Mouse (Mus musculus) telencephalon, adult 2 months (tissue): ENCODE results near the gene Klc3.

Experiments used
- DNase-seq: peaks from one replicate; pipeline ENCODE4 v3.0.0-alpha.2; 2011; ENCODE audit warnings: low read depth, low spot score

The Klc3 gene

GRCm38 (mm10) chr7:19403731-19404296 is at the start of gene Klc3:
Gene Klc3, minus strand, starts transcription at chr7:19404104.
- no peak for DNase-seq

- no peak for DNase-seq
Observed at GRCm38 (mm10) chr7:19449165-19449564, 45.3 kb upstream of the Klc3 start.

- DNase-seq, result no peak
Observed at GRCm38 (mm10) chr7:19447689-19448088, 43.8 kb upstream of the Klc3 start.

- DNase-seq, result no peak
Observed at GRCm38 (mm10) chr7:19444801-19445200, 40.9 kb upstream of the Klc3 start.

- DNase-seq, result no peak
Observed at GRCm38 (mm10) chr7:19443344-19443743, 39.4 kb upstream of the Klc3 start.

DNA sequence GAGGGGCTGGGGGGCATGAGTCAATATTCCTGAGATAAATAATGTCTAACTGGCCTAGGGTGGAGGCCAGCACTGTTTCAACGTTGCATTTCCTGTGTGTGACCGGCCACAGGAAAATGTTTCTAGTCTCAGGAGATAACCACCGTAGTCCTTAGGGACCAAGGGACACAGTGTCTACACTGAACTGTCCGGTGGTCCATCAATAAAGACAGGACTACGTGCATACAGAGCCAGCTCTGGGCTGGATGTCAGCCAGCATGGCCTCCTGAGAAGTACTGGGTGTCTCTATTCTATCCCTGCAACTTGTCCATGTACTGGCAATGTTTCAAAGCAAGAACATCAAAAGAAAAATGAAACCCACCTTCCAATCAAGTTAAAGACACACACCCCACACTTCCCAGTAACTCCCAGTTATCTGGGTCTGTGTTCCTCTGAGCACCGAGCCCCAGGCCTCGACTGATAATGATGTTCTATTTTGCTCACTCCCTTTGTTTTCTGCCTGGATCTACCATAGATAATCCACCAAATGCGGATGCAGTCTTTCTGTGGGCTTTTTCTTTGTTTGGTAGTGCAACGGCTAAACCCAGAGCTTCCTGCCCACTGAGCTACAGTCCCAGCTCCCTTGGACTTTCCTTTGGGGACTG is 37.7 kb upstream of the Klc3 start:
- no peak for DNase-seq

DNA sequence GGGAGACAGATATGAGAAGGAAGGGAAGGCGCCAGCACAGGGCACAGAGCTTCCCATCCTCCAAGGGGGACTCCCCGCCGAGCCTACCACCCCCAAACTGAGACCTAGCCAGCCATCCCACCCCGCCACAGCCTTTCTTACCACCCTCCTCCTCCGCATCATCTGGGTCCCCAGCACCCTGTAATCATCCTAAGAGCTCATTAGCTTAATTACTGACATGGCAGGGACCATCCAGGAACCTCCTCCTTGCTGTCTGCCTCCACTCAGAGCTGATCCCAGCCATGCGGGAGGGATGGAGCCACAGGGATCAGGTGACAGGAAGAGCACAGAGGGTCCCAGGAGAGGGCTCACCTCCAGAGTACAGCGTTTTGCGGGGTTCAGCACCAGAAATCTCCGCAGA is 33.1 kb upstream of the Klc3 start:
- no peak for DNase-seq

- DNase-seq, result no peak
Observed at GRCm38 (mm10) chr7:19436276-19436675, 32.4 kb upstream of the Klc3 start.

- DNase-seq, result no peak
Observed at GRCm38 (mm10) chr7:19432475-19432874, 28.6 kb upstream of the Klc3 start.

- no peak for DNase-seq
Observed at GRCm38 (mm10) chr7:19430402-19430801, 26.5 kb upstream of the Klc3 start.

GRCm38 (mm10) chr7:19429726-19430125 is 25.8 kb upstream of the Klc3 start:
- no peak for DNase-seq

- no peak for DNase-seq
Observed at GRCm38 (mm10) chr7:19427999-19428650, 24.2 kb upstream of the Klc3 start.

GRCm38 (mm10) chr7:19426888-19427287 is 23.0 kb upstream of the Klc3 start:
- DNase-seq, result no peak

DNA sequence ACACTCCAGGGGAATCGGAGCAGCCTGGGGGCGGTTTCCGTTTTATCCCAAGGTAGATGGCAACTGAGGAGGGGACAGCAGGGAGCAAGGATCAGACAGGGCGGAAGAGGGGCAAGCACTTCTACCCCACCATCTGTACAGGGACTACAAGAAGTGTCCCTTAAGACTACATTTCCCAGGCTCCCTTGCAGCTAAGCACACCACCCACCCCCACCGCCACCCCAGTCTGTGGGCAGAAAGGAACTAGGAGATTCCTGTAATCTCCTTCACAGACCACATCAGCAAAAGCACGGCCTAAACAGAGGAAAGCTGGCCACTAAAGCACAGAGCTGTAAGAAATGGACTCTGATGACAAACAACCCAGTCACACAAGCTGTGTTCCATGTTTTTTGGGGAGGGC is 22.4 kb upstream of the Klc3 start:
- no peak for DNase-seq

- DNase-seq, result no peak
Observed at GRCm38 (mm10) chr7:19424051-19424450, 20.1 kb upstream of the Klc3 start.

DNA sequence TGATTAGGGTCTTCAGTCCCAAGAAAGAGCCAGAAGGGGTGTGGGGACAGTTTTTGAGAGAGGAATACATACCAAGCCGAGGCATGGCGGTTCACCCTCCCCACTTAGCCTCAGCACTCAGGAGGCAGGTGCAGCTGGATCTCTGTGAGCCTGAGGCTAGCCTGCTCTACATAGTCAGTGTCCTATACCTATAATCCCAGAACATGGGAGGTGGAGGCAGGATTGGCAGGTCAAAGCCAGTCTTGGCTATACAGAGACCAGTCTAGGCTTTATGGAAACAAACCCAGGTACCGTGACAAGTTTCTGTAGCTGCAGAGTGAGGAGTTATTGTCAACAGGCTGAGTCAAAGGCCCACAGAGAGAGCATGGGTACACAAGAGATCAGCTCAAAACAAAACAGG is 19.2 kb upstream of the Klc3 start:
- no peak for DNase-seq

DNA sequence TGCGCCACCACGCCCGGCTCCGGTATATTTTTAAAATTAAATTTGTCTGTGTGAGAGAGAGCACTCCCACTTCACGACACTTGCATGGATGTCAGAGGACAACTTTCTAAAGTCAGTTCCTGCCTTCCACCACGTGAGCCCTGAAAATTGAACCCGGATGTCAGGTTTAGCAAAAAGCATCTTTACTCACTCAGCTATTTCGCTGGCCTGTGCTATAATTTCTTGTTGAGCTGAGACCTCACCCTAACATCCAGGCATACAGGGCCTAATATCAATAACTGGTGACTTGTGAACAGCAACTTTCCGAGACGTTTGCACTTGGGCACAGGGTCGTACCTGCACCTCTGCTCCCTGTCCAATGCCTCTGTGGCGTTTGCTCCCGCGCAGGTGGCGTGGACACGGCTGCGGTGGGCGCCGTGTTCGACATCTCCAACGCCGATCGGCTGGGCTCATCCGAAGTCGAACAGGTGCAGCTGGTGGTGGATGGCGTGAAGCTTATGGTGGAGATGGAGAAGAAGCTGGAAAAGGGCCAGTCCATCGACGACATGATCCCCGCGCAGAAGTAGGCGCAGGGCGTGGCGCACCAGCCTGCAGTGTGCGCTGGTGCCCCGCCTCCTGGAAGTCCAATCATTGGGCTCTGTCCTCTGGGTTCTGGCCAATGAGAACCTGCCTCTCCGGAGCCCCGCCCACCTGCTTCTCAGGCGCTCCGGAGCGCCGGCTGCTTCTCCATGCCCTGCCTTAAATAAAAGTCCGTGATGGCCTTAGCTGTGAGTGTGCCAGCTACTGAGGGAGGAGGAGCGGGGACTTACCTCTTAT is 17.1 kb upstream of the Klc3 start:
- peak; percentile 79 for DNase-seq

- DNase-seq, result no peak
Observed at GRCm38 (mm10) chr7:19420121-19420520, 16.2 kb upstream of the Klc3 start.

DNA sequence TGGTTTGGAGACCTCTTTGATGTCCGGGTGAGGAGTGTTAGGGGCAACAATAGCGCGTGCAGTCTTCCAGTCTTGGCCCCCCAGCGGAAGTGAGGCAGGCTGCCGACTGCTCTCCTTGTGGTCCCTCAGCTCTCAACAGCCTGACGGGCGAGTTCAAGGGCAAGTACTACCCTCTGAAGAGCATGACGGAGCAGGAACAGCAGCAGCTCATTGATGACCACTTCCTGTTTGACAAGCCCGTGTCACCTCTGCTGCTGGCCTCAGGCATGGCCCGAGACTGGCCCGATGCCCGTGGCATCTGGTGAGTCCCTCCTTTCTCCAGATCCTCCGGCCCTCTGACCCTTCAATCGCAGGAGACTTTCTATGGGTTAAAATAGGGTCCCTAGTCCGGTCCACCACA is 12.7 kb upstream of the Klc3 start:
- no peak for DNase-seq

GRCm38 (mm10) chr7:19413525-19413924 is 9.6 kb upstream of the Klc3 start:
- no peak for DNase-seq

GRCm38 (mm10) chr7:19411783-19412182 is 7.9 kb upstream of the Klc3 start:
- no peak for DNase-seq

DNA sequence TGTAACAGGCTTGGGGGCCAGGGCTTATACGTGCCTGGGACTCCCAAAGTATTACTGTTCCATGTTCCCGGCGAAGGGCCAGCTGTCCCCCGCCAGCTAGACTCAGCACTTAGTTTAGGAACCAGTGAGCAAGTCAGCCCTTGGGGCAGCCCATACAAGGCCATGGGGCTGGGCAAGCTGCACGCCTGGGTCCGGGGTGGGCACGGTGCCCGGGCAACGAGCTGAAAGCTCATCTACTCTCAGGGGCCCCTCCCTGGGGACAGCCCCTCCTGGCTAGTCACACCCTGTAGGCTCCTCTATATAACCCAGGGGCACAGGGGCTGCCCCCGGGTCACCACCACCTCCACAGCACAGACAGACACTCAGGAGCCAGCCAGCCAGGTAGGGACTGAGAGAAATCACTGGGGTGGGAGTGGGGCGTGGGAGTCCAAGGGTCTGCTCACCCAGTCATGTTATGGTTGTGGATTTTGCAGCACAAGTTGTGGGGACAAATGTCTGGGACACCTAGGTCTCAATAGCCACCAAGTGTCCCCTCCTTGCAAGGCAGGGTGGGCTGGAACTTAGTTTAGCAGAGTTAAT is 7.0 kb upstream of the Klc3 start:
- DNase-seq, result no peak
